Mouse (Mus musculus) layer of hippocampus, adult 9-10 months (tissue): ENCODE data around the gene Tfam.
A peak's percentile ranks its signal among the peaks of the same experiment; 100 is the strongest.

Source experiments
- DNase-seq: peaks from one replicate; pipeline ENCODE4 v3.0.0; 2022; ENCODE audit warnings: low spot score

Tfam gene

GRCm38 (mm10) chr10:71238240-71238554, at the start of gene Tfam:
Gene Tfam (minus strand): TSS chr10:71238280.
- no peak for DNase-seq

- no peak for DNase-seq
Observed at GRCm38 (mm10) chr10:71285126-71285580, 47.1 kb upstream of the Tfam start, which contains the start of gene Ube2d1. Gene Ube2d1 (minus strand): TSS chr10:71285262.

- DNase-seq: no peak
Observed at GRCm38 (mm10) chr10:71284511-71285125, 46.5 kb upstream of the Tfam start.

GRCm38 (mm10) chr10:71284131-71284510, 46.0 kb upstream of the Tfam start:
- no peak for DNase-seq

- peak; percentile 54 for DNase-seq
Observed at GRCm38 (mm10) chr10:71273008-71273739, 35.1 kb upstream of the Tfam start.

GRCm38 (mm10) chr10:71267973-71268372, 29.9 kb upstream of the Tfam start:
- DNase-seq: no peak

- peak; percentile 41 for DNase-seq
Observed at GRCm38 (mm10) chr10:71267511-71267910, 29.4 kb upstream of the Tfam start.

- no peak for DNase-seq
Observed at GRCm38 (mm10) chr10:71265067-71265466, 27.0 kb upstream of the Tfam start.

GRCm38 (mm10) chr10:71261637-71262036, 23.6 kb upstream of the Tfam start:
- DNase-seq: no peak

GRCm38 (mm10) chr10:71258943-71259342, 20.9 kb upstream of the Tfam start:
- no peak for DNase-seq

GRCm38 (mm10) chr10:71258516-71258915, 20.4 kb upstream of the Tfam start:
- DNase-seq: no peak

GRCm38 (mm10) chr10:71253147-71253546, 15.1 kb upstream of the Tfam start:
- DNase-seq: no peak

GRCm38 (mm10) chr10:71252421-71252820, 14.3 kb upstream of the Tfam start:
- DNase-seq: no peak

GRCm38 (mm10) chr10:71251846-71252245, 13.8 kb upstream of the Tfam start:
- DNase-seq: no peak

- DNase-seq: no peak
Observed at GRCm38 (mm10) chr10:71251256-71251655, 13.2 kb upstream of the Tfam start.

GRCm38 (mm10) chr10:71250472-71250871, 12.4 kb upstream of the Tfam start:
- peak; percentile 67 for DNase-seq

GRCm38 (mm10) chr10:71249086-71249880, 11.2 kb upstream of the Tfam start:
- DNase-seq: no peak

- no peak for DNase-seq
Observed at GRCm38 (mm10) chr10:71246956-71247355, 8.9 kb upstream of the Tfam start.

- no peak for DNase-seq
Observed at GRCm38 (mm10) chr10:71239479-71240120, 1.5 kb upstream of the Tfam start.

- peak; percentile 72 for DNase-seq
Observed at GRCm38 (mm10) chr10:71237516-71238239, 402 bp downstream of the Tfam start.

GRCm38 (mm10) chr10:71234071-71234470, 4.0 kb downstream of the Tfam start:
- no peak for DNase-seq

GRCm38 (mm10) chr10:71225894-71226293, 12.2 kb downstream of the Tfam start:
- DNase-seq: peak; percentile 83
